Mouse (Mus musculus): ENCODE measurements around the gene 4932414N04Rik.
"Not testable (repeated sequence)": the region's sequence is repeated elsewhere in the genome, so short reads cannot be mapped to it uniquely, and the experiment has no call there.

Gene 4932414N04Rik

DNA sequence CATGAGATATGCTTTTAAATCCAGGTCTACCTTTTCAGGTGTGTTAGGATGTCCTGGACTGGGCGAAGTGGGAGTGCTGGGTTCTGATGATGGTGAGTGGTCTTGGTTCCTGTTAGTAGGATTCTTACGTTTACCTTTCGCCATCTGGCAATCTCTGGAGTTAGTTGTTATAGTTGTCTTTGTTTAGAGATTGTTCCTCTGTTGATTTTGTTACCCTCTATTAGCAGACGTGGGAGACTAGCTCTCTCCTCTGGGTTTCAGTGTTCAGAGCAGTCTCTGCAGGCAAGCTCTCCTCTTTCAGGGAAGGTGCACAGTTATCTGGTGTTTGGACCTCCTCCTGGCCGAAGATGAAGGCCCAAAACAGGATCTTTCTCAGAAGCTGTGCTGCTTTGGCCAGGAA lies at the start of gene 4932414N04Rik:
Gene 4932414N04Rik (plus strand): TSS at position 301 of the 400 bp plus-strand sequence.
- DNase-seq: not testable (repeated sequence)

GRCm38 (mm10) chr2:68732216-68732615 lies 75.9 kb downstream of the 4932414N04Rik start:
- no peak for DNase-seq

DNA sequence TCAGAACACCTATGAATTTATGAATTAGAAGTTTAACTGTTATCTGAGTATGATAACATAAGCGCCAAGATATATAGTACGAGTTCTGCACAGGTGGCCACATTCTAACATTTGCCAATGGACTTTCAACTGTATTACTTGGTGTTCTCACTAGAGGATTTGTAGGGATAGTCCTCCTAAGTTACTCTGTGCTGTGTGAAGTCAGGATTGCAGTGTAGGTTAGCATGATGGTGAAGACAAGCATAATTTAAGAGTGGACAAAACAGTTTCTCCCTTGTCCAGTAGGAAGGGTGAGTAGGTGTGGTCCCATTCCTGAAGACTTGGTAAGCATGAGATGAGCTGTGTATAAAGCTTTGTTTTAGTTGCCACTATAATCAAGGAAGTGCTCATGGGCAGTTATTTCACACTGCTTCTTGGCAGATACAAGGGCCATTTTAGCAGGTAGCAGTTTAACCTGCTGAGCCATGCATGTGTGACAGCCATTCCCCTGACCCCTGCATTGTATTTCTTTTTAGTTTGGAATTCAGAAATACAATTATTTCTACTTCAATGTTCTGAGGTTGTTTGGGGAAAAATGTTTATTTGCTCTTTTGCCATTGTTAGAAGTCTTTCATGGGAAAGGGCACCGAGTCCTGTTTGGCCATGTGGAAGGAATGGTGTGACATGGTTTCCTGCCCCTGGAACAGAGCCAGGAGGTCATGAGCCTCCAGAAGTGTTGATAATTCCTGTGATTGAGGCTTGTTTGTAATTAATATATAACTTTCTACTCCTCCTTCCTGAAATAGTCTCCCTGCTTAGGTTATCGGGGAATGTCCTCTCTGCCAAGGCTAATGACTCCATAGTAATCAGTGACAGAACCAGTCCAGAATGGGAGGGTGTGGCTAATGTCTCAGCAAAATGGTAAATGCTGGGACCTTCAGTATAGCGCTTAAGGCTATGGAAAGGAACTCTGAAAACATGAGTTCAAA lies 83.8 kb downstream of the 4932414N04Rik start:
- peak; percentile 68 to 73 for DNase-seq

DNA sequence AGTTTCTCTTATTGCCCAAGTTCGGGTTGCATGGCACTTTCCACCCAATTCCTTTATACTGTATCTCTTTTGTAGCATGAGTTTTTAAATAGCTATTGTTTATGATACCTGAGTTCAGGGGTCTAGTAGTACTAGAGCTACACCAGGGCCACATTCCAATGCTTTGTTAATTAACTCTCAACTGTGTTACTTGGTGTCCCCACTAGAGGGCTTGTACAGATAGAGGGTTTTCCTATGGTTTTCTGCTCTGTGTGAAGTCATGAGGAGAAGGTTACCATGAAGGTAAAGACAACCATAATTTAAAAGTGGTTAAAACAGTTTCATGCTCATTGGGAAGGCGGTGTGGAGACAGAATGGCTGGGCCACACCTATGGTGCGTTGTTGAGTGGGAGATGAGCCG lies 88.3 kb downstream of the 4932414N04Rik start:
- DNase-seq: peak in 1 of 2 experiments; percentile 27

- DNase-seq: no peak
Measured at GRCm38 (mm10) chr2:68756179-68756578, 99.9 kb downstream of the 4932414N04Rik start.

- peak; percentile 37 to 54 for DNase-seq
Measured at GRCm38 (mm10) chr2:68756793-68757192, 100.5 kb downstream of the 4932414N04Rik start.

DNA sequence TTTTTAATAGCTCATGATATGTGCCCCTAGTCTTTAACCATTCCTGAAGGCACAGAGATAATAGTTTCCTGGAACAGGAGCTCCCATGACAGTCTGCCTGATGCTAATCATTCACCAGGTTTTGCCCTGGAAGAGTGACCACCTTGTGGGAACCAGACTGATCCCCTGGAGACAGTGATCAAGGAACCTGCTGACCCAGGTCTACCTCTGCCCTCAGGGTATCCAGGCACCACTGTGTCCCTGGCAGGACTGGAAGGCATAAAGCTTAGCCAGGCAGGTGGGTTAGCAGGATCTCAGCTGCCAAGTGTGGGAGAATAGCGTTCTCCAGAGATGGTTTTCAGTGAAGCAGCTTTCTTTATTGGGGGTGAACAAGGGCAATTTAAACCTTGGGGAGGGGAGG lies 109.1 kb downstream of the 4932414N04Rik start:
- DNase-seq: peak; percentile 12 to 70

GRCm38 (mm10) chr2:68767186-68767890 lies 111.1 kb downstream of the 4932414N04Rik start:
- no peak for DNase-seq

DNA sequence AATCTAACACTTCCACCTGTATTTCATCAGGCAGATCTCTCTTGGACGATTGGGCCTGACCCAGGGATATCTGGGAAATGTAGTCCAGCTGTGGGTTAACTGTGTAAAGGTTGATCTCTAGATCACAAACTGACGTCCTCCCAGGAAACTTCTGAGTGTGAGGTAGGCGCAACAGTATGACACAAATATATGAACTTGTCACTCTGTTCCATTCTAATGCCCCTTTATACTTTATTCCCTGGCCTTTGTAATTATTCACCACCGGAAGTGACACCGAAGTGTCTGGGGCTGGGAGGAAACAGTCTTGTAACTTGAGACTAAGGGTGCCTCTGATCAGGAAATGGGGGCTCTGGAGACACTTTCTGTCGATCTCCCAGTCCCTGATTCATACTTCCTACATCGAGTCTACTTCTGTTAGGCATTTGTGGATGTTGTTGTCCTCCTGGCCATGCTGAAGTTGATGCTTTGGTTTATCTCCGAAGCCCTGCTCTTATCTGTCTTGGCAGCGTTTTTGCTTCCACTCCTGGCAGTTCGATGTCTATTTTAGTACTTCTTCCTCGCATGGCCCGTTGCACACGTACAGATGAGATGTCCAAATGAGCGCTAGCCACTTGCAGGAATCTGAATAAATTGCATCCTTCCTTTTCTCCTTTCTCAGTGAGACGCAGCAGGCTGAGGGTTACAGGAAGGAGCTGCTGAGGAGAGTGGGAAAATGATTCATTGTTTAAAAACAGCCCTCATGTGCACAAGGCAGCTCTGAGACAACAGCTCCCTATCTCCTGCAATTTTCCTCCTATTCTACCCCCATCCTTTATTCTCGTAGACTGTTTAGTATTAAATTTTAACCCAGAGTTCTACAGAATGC lies 126.2 kb downstream of the 4932414N04Rik start:
- DNase-seq: peak; percentile 27 to 33

DNA sequence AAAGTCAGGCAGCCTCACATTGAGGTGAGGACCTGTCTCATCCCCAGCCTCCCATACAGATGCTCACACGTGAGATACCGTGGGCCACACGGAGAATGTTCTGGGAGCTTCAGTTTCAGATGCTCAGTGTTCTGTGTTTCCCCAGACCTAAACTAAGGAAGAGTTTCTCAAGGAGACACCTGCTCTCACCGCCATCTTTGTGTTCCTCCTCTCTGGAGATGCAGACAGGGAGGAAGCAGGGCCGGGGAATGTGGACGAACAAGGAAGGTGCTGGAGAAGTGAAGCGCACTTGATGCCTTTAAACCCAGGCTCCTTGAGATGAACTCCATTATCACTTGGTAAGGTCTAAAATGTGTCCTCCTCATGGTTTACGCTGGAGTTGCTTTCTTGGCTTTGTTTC lies 127.4 kb downstream of the 4932414N04Rik start:
- DNase-seq: not testable (repeated sequence)

DNA sequence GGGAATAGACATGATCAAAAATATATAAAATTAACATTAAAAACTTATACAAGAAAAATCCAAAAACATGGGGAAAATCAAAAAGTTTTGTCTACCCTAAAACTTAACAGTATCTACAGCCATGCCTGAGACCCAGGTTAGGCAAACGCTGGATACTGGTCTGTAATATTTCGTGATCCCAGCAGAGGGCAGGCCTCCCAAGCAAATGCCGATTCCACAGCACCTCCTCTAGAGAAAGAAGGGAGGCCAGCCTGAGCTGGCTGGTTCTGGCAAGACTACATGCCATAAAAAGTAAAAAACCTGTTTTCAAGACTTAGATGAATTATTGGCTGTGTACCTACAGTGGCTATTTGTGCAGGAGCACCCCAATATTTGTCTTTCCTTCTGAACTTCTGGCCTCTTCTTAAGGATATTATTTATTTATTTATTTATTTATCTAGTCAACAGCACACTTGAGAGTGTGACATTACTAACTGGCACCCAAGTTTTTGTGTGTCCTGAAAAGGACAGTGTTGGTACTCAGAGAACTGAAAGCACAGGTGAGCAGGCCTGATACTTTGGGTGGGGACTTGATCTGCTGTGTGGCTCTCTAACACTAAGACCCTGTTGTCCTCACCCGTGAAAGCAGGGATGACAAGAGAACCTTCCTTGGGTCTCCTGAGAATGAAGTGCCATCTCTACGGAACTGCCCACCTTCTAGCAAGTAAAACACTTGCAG lies 128.6 kb downstream of the 4932414N04Rik start:
- DNase-seq: peak; percentile 84 to 88

DNA sequence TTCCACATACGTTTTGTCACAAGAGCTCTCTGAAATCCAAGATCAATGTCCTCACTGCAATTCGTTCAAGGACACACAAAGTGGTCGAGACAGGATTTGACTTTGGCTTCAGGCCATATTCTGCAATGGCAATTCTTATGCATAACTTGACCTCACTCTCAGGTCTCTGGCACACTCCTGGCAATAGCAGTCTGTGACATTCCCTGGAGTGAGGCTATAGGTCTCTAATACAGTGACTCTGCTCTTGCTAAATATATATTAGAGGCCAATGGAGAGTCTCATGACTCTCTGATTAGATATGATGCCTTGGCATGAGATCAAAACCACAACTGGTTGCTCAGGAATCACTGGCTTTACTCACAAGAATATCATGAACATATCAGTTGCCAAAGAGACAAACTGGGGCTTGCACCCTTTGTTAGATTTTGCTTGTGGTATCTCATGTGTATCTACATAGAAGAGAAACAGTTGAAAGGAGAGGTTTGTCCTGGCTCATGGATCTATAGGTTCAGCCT lies 130.9 kb downstream of the 4932414N04Rik start:
- no peak for DNase-seq

GRCm38 (mm10) chr2:68792296-68792695 lies 136.0 kb downstream of the 4932414N04Rik start:
- no peak for DNase-seq

DNA sequence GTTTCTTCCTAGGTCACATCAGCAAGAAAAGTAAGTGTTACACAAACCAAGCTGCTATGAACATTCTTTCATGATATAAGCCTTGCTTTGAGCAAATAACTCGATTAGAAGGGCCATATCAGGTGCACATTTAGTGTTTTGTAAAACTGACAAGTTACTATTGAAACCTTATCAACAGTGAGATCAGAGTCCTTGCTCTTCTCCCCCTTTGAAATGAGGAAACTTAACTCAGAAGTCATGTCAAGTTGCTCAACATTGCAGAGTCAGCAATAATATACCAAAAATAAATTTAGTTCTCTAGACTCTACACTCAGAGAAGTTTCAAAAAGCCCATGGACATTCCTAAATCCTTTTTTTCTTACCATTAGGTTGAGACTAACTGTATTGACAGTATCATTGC lies 137.2 kb downstream of the 4932414N04Rik start:
- DNase-seq: no peak

DNA sequence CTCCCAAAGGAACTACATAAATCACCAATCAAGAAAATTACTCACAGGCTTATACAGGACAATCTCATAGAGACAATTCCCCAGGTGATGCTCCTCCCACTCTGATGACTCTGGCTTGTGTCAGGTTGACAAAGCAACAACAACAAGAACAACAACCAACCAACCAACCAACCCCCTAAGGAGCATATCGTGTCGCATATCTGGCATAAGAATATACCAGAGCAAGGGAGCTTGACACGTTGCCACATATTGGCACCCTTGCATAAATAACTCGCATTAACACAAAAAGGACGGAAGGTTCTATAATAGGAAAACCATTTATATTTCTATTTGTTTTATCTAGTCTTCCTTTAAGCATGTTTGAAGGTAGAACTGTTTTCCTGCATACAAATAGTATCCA lies 137.9 kb downstream of the 4932414N04Rik start:
- DNase-seq: no peak

GRCm38 (mm10) chr2:68794616-68795015 lies 138.3 kb downstream of the 4932414N04Rik start:
- DNase-seq: no peak

GRCm38 (mm10) chr2:68796011-68796775 lies 139.9 kb downstream of the 4932414N04Rik start:
- no peak for DNase-seq

DNA sequence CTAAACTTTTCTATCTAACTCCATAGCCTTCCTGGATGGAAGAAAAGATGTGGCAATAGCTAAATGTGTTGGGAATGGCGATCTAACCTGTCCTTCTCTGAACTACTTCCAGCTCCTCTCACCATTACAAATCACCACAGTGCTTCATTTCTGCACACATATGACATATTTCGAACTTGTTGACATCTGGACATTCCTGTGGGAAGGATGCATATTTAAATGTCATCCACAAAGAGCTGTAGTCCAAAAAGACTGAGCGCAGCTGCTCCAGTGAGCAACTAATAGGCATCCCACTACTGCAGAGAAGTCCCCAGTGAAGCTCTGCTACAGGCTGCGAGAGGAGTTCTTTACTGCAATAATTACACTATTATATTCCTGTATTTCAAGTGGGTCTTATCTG lies 140.8 kb downstream of the 4932414N04Rik start:
- no peak for DNase-seq
